Mouse (Mus musculus): ENCODE data around the gene Exoc6b. TPM values are rescaled to one million over a fixed set of nuclear protein-coding genes. Genes with fewer than 3 reads are reported as not detected.

The Exoc6b gene
- polyA plus RNA-seq, 1 experiment from 2014 or later = 31.2 TPM

GRCm38 (mm10) chr6:85017011-85017410 lies 52.3 kb downstream of the Exoc6b start:
- ATAC-seq (ENCODE audit: insufficient read depth, low FRiP score) = no peak
- H3K4me2 ChIP-seq (ENCODE audit: low read depth, low read length) = no peak overlapping the region
- no peak overlapping the region for H3K4me3 ChIP-seq (replicated peaks; ENCODE audit: low read length)

GRCm38 (mm10) chr6:85013906-85014305 lies 55.4 kb downstream of the Exoc6b start:
- 73% methylated on average over 2 of the region's 2 CpGs for WGBS
- ATAC-seq (ENCODE audit: insufficient read depth, low FRiP score) = no peak
- no peaks in the 10 kb centered on the region for H3K27me3 ChIP-seq (ENCODE audit: control insufficient read depth, insufficient read depth, low read length)

More at GRCm38 (mm10) chr6:85017011-85017410, 52.3 kb downstream of the Exoc6b start:
- Histone ChIP-seq H3K4me1 (ENCODE audit: control insufficient read depth, insufficient read depth, low read length) (no peaks in the 10 kb centered on the region), H3K27me3 (ENCODE audit: control insufficient read depth, insufficient read depth, low read length) (no peaks in the 10 kb centered on the region), H3K36me3 (ENCODE audit: control insufficient read depth, insufficient read depth, low read length) (no peaks in the 10 kb centered on the region), H3K9ac (ENCODE audit: low read length) (no peak overlapping the region), H3K27ac (ENCODE audit: low read length) (no peak overlapping the region), H3K9me3 (replicated peaks; ENCODE audit: control insufficient read depth, low read length) (no peaks in the 10 kb centered on the region)
- 22% methylated on average over 2 of the region's 2 CpGs for WGBS

DNA sequence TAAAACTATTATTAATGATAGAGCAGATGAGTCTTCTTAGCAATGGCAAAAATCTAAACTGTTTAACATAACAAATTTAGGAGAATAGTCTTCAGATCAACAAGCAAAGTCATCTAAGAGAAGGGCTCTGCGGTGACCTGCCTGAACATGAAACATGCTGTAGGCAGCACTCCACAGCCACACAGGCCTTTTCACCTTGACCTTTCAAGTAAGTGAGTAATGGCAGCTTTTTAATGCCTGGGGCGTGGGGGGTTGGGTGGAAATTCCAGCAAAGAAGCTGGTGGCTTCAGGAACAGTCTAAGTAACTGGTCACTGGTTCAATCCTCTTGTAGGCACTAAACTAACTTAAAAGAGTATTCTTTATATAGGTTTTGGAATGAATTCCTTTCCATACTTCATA lies 58.9 kb downstream of the Exoc6b start:
- no peak overlapping the region for H3K27ac ChIP-seq (ENCODE audit: low read length)
- no peaks in the 10 kb centered on the region for H3K27me3 ChIP-seq (ENCODE audit: control insufficient read depth, insufficient read depth, low read length)
- H3K9me3 ChIP-seq (replicated peaks; ENCODE audit: control insufficient read depth, low read length) = no peaks in the 10 kb centered on the region
- H3K4me2 ChIP-seq (ENCODE audit: low read depth, low read length) = no peak overlapping the region
- ATAC-seq (ENCODE audit: insufficient read depth, low FRiP score) = no peak
- H3K4me3 ChIP-seq (replicated peaks; ENCODE audit: low read length) = no peak overlapping the region
- H3K9ac ChIP-seq (ENCODE audit: low read length) = no peak overlapping the region
- no peaks in the 10 kb centered on the region for H3K4me1 ChIP-seq (ENCODE audit: control insufficient read depth, insufficient read depth, low read length)
- 74% methylated on average over 2 of the region's 2 CpGs for WGBS
- no peaks in the 10 kb centered on the region for H3K36me3 ChIP-seq (ENCODE audit: control insufficient read depth, insufficient read depth, low read length)

More at GRCm38 (mm10) chr6:85013906-85014305, 55.4 kb downstream of the Exoc6b start:
- H3K4me2 ChIP-seq (ENCODE audit: low read depth, low read length) = no peak overlapping the region
- no peaks in the 10 kb centered on the region for H3K36me3 ChIP-seq (ENCODE audit: control insufficient read depth, insufficient read depth, low read length)
- no peak overlapping the region for H3K27ac ChIP-seq (ENCODE audit: low read length)
- H3K9ac ChIP-seq (ENCODE audit: low read length) = no peak overlapping the region
- no peaks in the 10 kb centered on the region for H3K4me1 ChIP-seq (ENCODE audit: control insufficient read depth, insufficient read depth, low read length)
- no peaks in the 10 kb centered on the region for H3K9me3 ChIP-seq (replicated peaks; ENCODE audit: control insufficient read depth, low read length)
- H3K4me3 ChIP-seq (replicated peaks; ENCODE audit: low read length) = no peak overlapping the region

DNA sequence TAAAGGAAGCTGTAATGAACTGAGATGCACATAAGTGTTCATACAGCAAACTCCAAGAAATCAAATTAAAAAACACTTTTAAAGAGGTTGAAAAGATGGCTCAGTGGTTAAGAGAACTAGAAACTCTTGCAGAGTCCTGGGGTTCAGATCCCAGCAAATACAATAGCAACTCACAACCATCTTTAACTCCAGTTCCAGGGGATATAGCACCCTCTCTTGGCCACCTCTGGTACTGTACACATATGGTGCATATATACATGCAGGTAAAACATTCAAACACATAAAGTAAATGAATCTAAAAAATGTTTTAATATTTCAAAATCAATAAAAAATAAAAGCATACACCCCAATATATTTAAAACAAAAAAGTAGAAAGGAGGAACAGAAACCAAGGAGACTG lies 73.9 kb downstream of the Exoc6b start:
- H3K4me3 ChIP-seq (replicated peaks; ENCODE audit: low read length) = no peak overlapping the region
- no peaks in the 10 kb centered on the region for H3K9me3 ChIP-seq (replicated peaks; ENCODE audit: control insufficient read depth, low read length)
- no peak overlapping the region for H3K9ac ChIP-seq (ENCODE audit: low read length)
- no peaks in the 10 kb centered on the region for H3K4me1 ChIP-seq (ENCODE audit: control insufficient read depth, insufficient read depth, low read length)
- peaks cover 4% of the 10 kb centered on the region; the same call in 1 of the 2 replicates for H3K36me3 ChIP-seq (ENCODE audit: control insufficient read depth, insufficient read depth, low read length)
- no peak overlapping the region for H3K27ac ChIP-seq (ENCODE audit: low read length)
- H3K27me3 ChIP-seq (ENCODE audit: control insufficient read depth, insufficient read depth, low read length) = no peaks in the 10 kb centered on the region
- no peak overlapping the region for H3K4me2 ChIP-seq (ENCODE audit: low read depth, low read length)
- ATAC-seq (ENCODE audit: insufficient read depth, low FRiP score) = no peak

DNA sequence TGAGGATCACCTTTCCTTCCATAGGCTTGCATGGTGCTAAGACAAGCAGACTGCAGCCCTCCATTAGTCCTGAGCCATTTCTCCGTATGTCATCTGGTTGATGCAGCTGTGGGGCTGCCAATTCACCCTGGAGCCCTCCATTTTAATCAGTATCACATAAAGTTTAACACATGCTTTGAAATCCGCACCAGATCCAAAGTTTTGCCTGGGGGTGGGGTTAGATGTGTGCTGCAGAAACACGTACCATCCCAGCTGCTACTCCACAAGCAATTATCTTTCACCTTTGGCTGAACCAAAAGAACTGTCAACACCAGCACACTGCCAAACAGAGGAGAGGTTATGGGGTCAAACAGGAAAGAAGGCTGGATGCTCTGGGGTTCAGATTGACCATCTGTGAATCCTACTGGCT lies 92.7 kb downstream of the Exoc6b start:
- Histone ChIP-seq H3K36me3 (ENCODE audit: control insufficient read depth, insufficient read depth, low read length) (no peaks in the 10 kb centered on the region), H3K9ac (ENCODE audit: low read length) (no peak overlapping the region), H3K4me2 (ENCODE audit: low read depth, low read length) (no peak overlapping the region), H3K4me3 (replicated peaks; ENCODE audit: low read length) (no peak overlapping the region), H3K9me3 (replicated peaks; ENCODE audit: control insufficient read depth, low read length) (no peaks in the 10 kb centered on the region), H3K4me1 (ENCODE audit: control insufficient read depth, insufficient read depth, low read length) (peaks cover 3% of the 10 kb centered on the region; the same call in 1 of the 2 replicates), H3K27ac (ENCODE audit: low read length) (no peak overlapping the region), H3K27me3 (ENCODE audit: control insufficient read depth, insufficient read depth, low read length) (no peaks in the 10 kb centered on the region)
- WGBS = 29% methylated on average over 3 of the region's 3 CpGs
- no peak for ATAC-seq (ENCODE audit: insufficient read depth, low FRiP score)

DNA sequence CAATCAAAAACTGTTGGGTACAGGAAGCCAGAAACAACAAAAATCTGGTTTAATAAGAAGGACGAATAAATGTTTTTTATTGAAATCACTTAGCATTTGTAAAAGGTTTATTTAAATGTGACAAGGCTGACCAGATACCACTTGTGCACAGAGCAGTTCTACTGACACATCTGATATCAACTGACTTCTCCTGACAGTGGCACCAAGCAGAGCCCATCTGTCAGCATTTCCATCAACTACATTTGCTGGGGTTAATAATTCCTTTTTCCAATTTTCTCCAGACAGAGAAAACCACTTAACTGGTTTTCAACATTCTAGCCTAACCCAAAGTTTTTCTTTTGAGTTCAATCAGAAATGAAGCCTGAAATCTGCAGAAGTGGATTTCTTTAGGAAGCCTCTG lies 100.8 kb downstream of the Exoc6b start:
- no peak overlapping the region for H3K27ac ChIP-seq (ENCODE audit: low read length)
- no peaks in the 10 kb centered on the region for H3K9me3 ChIP-seq (replicated peaks; ENCODE audit: control insufficient read depth, low read length)
- no peak for ATAC-seq (ENCODE audit: insufficient read depth, low FRiP score)
- H3K4me3 ChIP-seq (replicated peaks; ENCODE audit: low read length) = no peak overlapping the region
- H3K4me1 ChIP-seq (ENCODE audit: control insufficient read depth, insufficient read depth, low read length) = no peaks in the 10 kb centered on the region
- no peaks in the 10 kb centered on the region for H3K27me3 ChIP-seq (ENCODE audit: control insufficient read depth, insufficient read depth, low read length)
- no peak overlapping the region for H3K9ac ChIP-seq (ENCODE audit: low read length)
- H3K36me3 ChIP-seq (ENCODE audit: control insufficient read depth, insufficient read depth, low read length) = no peaks in the 10 kb centered on the region
- H3K4me2 ChIP-seq (ENCODE audit: low read depth, low read length) = no peak overlapping the region
- WGBS = 76% methylated on average over 1 of the region's 1 CpGs

- Histone ChIP-seq H3K9ac (ENCODE audit: low read length) (no peak overlapping the region), H3K9me3 (replicated peaks; ENCODE audit: control insufficient read depth, low read length) (no peaks in the 10 kb centered on the region), H3K27me3 (ENCODE audit: control insufficient read depth, insufficient read depth, low read length) (no peaks in the 10 kb centered on the region), H3K4me1 (ENCODE audit: control insufficient read depth, insufficient read depth, low read length) (peaks cover 5% of the 10 kb centered on the region; the same call in 1 of the 2 replicates), H3K36me3 (ENCODE audit: control insufficient read depth, insufficient read depth, low read length) (no peaks in the 10 kb centered on the region), H3K4me3 (replicated peaks; ENCODE audit: low read length) (no peak overlapping the region), H3K27ac (ENCODE audit: low read length) (no peak overlapping the region), H3K4me2 (ENCODE audit: low read depth, low read length) (no peak overlapping the region)
- no peak for ATAC-seq (ENCODE audit: insufficient read depth, low FRiP score)
- WGBS = 82% methylated on average over 5 of the region's 5 CpGs
Observed at GRCm38 (mm10) chr6:84964729-84965415, 104.4 kb downstream of the Exoc6b start.

GRCm38 (mm10) chr6:84963044-84963443 lies 106.3 kb downstream of the Exoc6b start:
- H3K27ac ChIP-seq (ENCODE audit: low read length) = no peak overlapping the region
- peaks cover 8% of the 10 kb centered on the region; the same call in 1 of the 2 replicates for H3K4me1 ChIP-seq (ENCODE audit: control insufficient read depth, insufficient read depth, low read length)
- 68% methylated on average over 1 of the region's 1 CpGs for WGBS
- H3K9ac ChIP-seq (ENCODE audit: low read length) = no peak overlapping the region
- H3K4me3 ChIP-seq (replicated peaks; ENCODE audit: low read length) = no peak overlapping the region
- H3K36me3 ChIP-seq (ENCODE audit: control insufficient read depth, insufficient read depth, low read length) = no peaks in the 10 kb centered on the region
- no peaks in the 10 kb centered on the region for H3K9me3 ChIP-seq (replicated peaks; ENCODE audit: control insufficient read depth, low read length)
- no peak overlapping the region for H3K4me2 ChIP-seq (ENCODE audit: low read depth, low read length)
- no peak for ATAC-seq (ENCODE audit: insufficient read depth, low FRiP score)
- H3K27me3 ChIP-seq (ENCODE audit: control insufficient read depth, insufficient read depth, low read length) = no peaks in the 10 kb centered on the region

DNA sequence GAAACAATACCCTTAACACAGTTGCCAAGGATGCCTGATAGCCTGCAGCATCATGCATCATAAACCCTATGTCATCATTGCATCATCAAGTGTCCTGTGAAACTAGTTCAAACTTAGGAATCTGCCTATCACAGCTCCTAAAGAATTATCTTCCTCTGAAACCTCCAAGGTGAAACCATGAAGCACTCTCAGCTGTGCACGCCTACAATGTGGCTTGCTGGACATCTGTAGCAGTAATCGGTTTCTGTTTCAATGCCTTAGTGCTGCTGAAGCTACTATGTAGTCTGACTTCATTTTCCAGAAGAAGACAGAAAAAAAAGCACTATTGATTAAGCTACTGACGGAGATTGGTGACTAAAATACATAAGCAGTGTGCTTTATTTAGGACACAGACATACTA lies 107.5 kb downstream of the Exoc6b start:
- Histone ChIP-seq H3K4me3 (replicated peaks; ENCODE audit: low read length) (no peak overlapping the region), H3K9me3 (replicated peaks; ENCODE audit: control insufficient read depth, low read length) (no peaks in the 10 kb centered on the region), H3K27me3 (ENCODE audit: control insufficient read depth, insufficient read depth, low read length) (no peaks in the 10 kb centered on the region), H3K9ac (ENCODE audit: low read length) (no peak overlapping the region), H3K4me2 (ENCODE audit: low read depth, low read length) (no peak overlapping the region), H3K4me1 (ENCODE audit: control insufficient read depth, insufficient read depth, low read length) (peaks cover 8% of the 10 kb centered on the region; the same call in 1 of the 2 replicates), H3K36me3 (ENCODE audit: control insufficient read depth, insufficient read depth, low read length) (no peaks in the 10 kb centered on the region), H3K27ac (ENCODE audit: low read length) (no peak overlapping the region)
- 91% methylated on average over 3 of the region's 3 CpGs for WGBS
- no peak for ATAC-seq (ENCODE audit: insufficient read depth, low FRiP score)

All from stomach, embryonic 16.5 days (tissue).